19 mouse cellular contexts compared by ENCODE assay signal in the genomic region with DNA sequence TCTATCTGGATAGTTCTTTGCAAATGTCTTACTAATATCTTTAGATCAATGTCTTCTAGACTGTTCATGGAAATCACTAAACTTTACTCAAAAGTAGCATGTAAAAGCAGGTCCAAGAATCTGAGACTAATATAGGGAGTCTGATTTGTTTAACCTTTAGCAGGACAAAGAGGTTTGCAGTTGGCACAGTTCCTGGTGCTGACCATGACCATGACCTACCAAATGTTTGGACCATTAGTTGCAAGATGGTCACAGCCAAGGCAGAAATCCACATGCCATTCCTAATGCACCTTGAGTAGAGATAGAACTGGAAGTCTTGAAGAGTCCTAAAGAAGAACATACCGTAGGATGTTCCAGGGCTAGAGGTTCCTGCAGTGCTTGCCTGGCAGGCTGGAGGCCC. TPM values are rescaled to one million over a fixed set of nuclear protein-coding genes. Genes with fewer than 3 reads are reported as not detected.
DNase-seq lines count a peak whose midpoint lies in the region; TF ChIP-seq lines count a peak whose summit lies in the region.
"Had no signal": no experiment of that assay in that cellular context is flagged by ENCODE, and none has a peak within 500 bp of the region (broad histone marks: within the 10 kb centered on the region; RNA-seq: fewer than 3 reads in every experiment).

No protein-coding gene starts in this region.

- intact Hi-C loops in gastrocnemius, adult 2 months (cut with DNase I): no loop called here

- no peak for TF ChIP-seq CTCF in gastrocnemius, adult 2 months (IDR thresholded peaks at IDR 0.05)

- DNase-seq in kidney, adult 9 months: peak; percentile 20
- no peak for DNase-seq in kidney, adult 8-10 months
- peak; percentile 48 for DNase-seq in NIH3T3 (ENCODE audit: low read depth)
- peak; percentile 41 for DNase-seq in adrenal gland, adult 8-10 months
- peak; percentile 35 to 68 for DNase-seq in adrenal gland, postnatal 36 days
- no peak for DNase-seq in layer of hippocampus, adult 11-12 months (ENCODE audit: low spot score)
- DNase-seq in gastrocnemius, adult 2 months: no peak
- DNase-seq: B cell, adult 2 months; cerebellum, adult 11-12 months; cerebellum, adult 9-10 months; cerebellum, postnatal 25 days; gastrocnemius, postnatal 14 days; heart, postnatal 36 days had no signal

- H3K4me3 ChIP-seq in gastrocnemius, adult 2 months: no peak overlapping the region
- H3K4me3 ChIP-seq: embryonic facial prominence, embryonic 13.5 days; forebrain, embryonic 12.5 days; heart, embryonic 12.5 days; hindbrain, embryonic 15.5 days had no signal

- H3K27ac ChIP-seq in gastrocnemius, adult 2 months: no peak overlapping the region
- H3K27ac ChIP-seq: embryonic facial prominence, embryonic 13.5 days; forebrain, embryonic 12.5 days; hindbrain, embryonic 15.5 days had no signal

RNA-seq across cellular contexts. Expression of a gene that starts 37.4 kb away (rescaled TPM):
- 1,000 to 10,000 TPM in 2 of 4 experiments, under 1 TPM in 2; 0.62 to 2,477 (median 1,006) TPM for total RNA-seq in adrenal gland, adult 8-10 months (2022)
- total RNA-seq in adrenal gland, postnatal 36 days (2021): 1,000 to 10,000 TPM in 1 of 2 experiments, under 1 TPM in 1; 0.79 to 1,641 TPM
- not detected for total RNA-seq in gastrocnemius, adult 2 months (2021)
- total RNA-seq: G1E; gastrocnemius, postnatal 14 days; heart, adult 8-10 months; heart, postnatal 36 days had no signal

Comparison
In these comparisons a context has a peak if more than half of its experiments do, and no peak if none do; other contexts are left out.
1. DNase-seq: peak in kidney, adult 9 months (single experiment), NIH3T3 (single experiment), adrenal gland, adult 8-10 months (single experiment) and adrenal gland, postnatal 36 days (2 of 2); none in kidney, adult 8-10 months (0 of 2), layer of hippocampus, adult 11-12 months (single experiment) and gastrocnemius, adult 2 months (single experiment).